Mouse (Mus musculus) monocyte, adult 5-6 weeks (primary cell): ENCODE data around the gene Dscaml1. TPM values are rescaled to one million over a fixed set of nuclear protein-coding genes. Genes with fewer than 3 reads are reported as not detected.

Experiments used
- ATAC-seq: fragments of 153-309, 156-312 bp; replicated peaks from 2 replicates; pipeline ENCODE4 v1.8.0; 2017; ENCODE audit warnings: mild to moderate bottlenecking; ENCODE audit not compliant: low TSS enrichment, insufficient number of reproducible peaks, severe bottlenecking, poor library complexity, low FRiP score
- total RNA-seq: library from RNA; stranded (forward); fragments of 200-1000, 200-491, 200-594 nt; gene quantifications from 3 replicates; pipeline ENCODE4 v1.2.3, GENCODE M21; 2017

Gene Dscaml1
- total RNA-seq, 1 experiment from 2014 or later, result not detected

GRCm38 (mm10) chr9:45587704-45588103 is 161.3 kb downstream of the Dscaml1 start:
- no peak for ATAC-seq

GRCm38 (mm10) chr9:45589867-45590266 is 163.4 kb downstream of the Dscaml1 start:
- ATAC-seq, result no peak

GRCm38 (mm10) chr9:45591061-45591460 is 164.6 kb downstream of the Dscaml1 start:
- ATAC-seq, result no peak

GRCm38 (mm10) chr9:45592374-45592773 is 165.9 kb downstream of the Dscaml1 start:
- no peak for ATAC-seq

GRCm38 (mm10) chr9:45598117-45598516 is 171.7 kb downstream of the Dscaml1 start:
- no peak for ATAC-seq

GRCm38 (mm10) chr9:45599377-45599776 is 172.9 kb downstream of the Dscaml1 start:
- no peak for ATAC-seq

- no peak for ATAC-seq
Observed at GRCm38 (mm10) chr9:45607337-45607736, 180.9 kb downstream of the Dscaml1 start.

- ATAC-seq, result no peak
Observed at GRCm38 (mm10) chr9:45608097-45609031, 181.9 kb downstream of the Dscaml1 start.

GRCm38 (mm10) chr9:45610336-45611060 is 184.1 kb downstream of the Dscaml1 start:
- ATAC-seq, result no peak

GRCm38 (mm10) chr9:45614616-45615015 is 188.2 kb downstream of the Dscaml1 start:
- ATAC-seq, result no peak

GRCm38 (mm10) chr9:45617889-45618288 is 191.5 kb downstream of the Dscaml1 start:
- no peak for ATAC-seq

- no peak for ATAC-seq
Observed at GRCm38 (mm10) chr9:45618443-45618842, 192.0 kb downstream of the Dscaml1 start.

- ATAC-seq, result no peak
Observed at GRCm38 (mm10) chr9:45620049-45620448, 193.6 kb downstream of the Dscaml1 start.

- ATAC-seq, result no peak
Observed at GRCm38 (mm10) chr9:45620920-45621319, 194.5 kb downstream of the Dscaml1 start.

- no peak for ATAC-seq
Observed at GRCm38 (mm10) chr9:45625889-45626446, 199.5 kb downstream of the Dscaml1 start.

- ATAC-seq, result no peak
Observed at GRCm38 (mm10) chr9:45632520-45632919, 206.1 kb downstream of the Dscaml1 start.

GRCm38 (mm10) chr9:45633036-45633435 is 206.6 kb downstream of the Dscaml1 start:
- ATAC-seq, result no peak

GRCm38 (mm10) chr9:45634978-45635377 is 208.6 kb downstream of the Dscaml1 start:
- ATAC-seq, result no peak

GRCm38 (mm10) chr9:45637346-45637745 is 210.9 kb downstream of the Dscaml1 start:
- no peak for ATAC-seq
